Mouse (Mus musculus): Measurements from ENCODE around the gene Mecom. TPM values are rescaled to one million over a fixed set of nuclear protein-coding genes. Genes with fewer than 3 reads are reported as not detected.

Mecom gene
- total RNA-seq, 1 experiment: 2.3 TPM

DNA sequence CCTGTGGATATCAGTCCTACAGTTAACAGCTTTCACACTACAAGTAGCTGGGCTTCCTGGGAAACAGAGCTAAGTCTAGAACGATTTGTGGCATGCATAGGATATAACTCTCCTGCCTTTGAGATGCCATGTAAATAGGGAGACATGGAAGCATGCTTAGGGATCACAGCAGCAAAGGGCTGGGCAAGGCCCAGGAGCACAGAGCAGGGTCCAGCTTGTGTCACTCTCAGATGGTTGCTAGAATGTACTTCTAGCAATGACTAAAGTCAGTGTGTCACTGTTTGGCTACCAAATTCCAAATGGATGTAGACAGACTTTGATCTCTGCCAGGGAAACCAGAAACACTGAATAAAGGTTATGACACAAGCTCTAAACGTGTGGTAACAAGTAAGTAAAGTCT lies 358.5 kb downstream of the Mecom start:
- Histone ChIP-seq H3K4me3 (ENCODE audit: insufficient read depth in 1 of 2, low read depth in 1 of 2, low read length in 2 of 2, poor library complexity in 1 of 2, severe bottlenecking in 1 of 2) (no peak overlapping the region), H3K36me3 (ENCODE audit: control insufficient read depth, insufficient read depth, low read length, poor library complexity, severe bottlenecking) (no peaks in the 10 kb centered on the region), H3K4me1 (ENCODE audit: control insufficient read depth in 2 of 2, insufficient read depth in 2 of 2, low read length in 2 of 2, poor library complexity in 1 of 2) (no peaks in the 10 kb centered on the region), H3K9ac (ENCODE audit: insufficient read depth, low read depth, low read length, poor library complexity, severe bottlenecking) (no peak overlapping the region), H3K27ac (ENCODE audit: insufficient read depth, low read depth, low read length, poor library complexity, severe bottlenecking) (no peak overlapping the region), H3K9me3 (ENCODE audit: control insufficient read depth, insufficient read depth, low read depth, low read length) (no peaks in the 10 kb centered on the region)
- DNase-seq (ENCODE audit: low read depth, low spot score): no peak
- in situ Hi-C loops (cut with MboI; ENCODE audit: low sequenced_read_pairs in 2 of 2, unreplicated experiment in 2 of 2): no loop called here
- TF ChIP-seq CHD2 (IDR thresholded peaks at IDR 0.05; ENCODE audit: low read depth, low read length) (no peak), MAFK (IDR thresholded peaks at IDR 0.05; ENCODE audit: insufficient read depth, low read depth, low read length) (no peak), ZNF384 (IDR thresholded peaks at IDR 0.05; ENCODE audit: low read depth, low read length) (no peak), ZC3H11A (IDR thresholded peaks at IDR 0.05; ENCODE audit: borderline replicate concordance, low read depth, low read length) (no peak), HCFC1 (IDR thresholded peaks at IDR 0.05; ENCODE audit: borderline replicate concordance, insufficient read depth, low read length) (no peak)

DNA sequence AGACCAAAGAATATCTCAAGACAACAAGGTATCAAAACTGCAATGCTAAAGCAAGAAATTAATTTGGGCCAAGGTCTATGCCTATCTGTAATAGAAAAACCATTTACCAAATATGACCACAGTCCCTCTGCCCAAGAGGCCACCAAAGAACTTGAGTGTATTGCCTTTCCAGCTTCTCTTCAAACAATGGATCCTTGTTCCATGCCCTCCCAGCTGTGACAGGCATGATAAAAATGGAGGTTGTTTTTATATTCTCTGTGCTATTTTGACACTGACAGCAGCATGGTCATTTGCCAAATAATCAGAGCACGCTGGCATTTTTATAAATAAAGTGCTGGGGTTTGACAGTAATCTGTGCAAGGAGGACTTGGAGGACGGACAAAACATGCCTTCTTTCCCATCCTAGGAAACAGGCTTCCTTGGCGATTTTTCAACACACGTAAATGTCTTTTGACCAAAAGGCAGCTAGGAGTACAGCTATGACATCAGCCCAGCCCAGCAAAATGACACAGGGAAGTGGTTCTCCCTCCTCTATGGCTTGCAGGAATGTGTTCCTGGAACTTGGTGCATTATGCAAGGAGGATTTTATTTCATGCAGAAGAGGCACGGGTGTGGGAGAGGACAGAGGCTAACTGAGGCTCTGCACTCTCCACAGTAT lies 359.9 kb downstream of the Mecom start:
- TF ChIP-seq HCFC1 (IDR thresholded peaks at IDR 0.05; ENCODE audit: borderline replicate concordance, insufficient read depth, low read length) (no peak), ZC3H11A (IDR thresholded peaks at IDR 0.05; ENCODE audit: borderline replicate concordance, low read depth, low read length) (no peak), MAFK (IDR thresholded peaks at IDR 0.05; ENCODE audit: insufficient read depth, low read depth, low read length) (no peak), ZNF384 (IDR thresholded peaks at IDR 0.05; ENCODE audit: low read depth, low read length) (no peak), CHD2 (IDR thresholded peaks at IDR 0.05; ENCODE audit: low read depth, low read length) (no peak)
- DNase-seq (ENCODE audit: low read depth, low spot score): no peak
- Histone ChIP-seq H3K9ac (ENCODE audit: insufficient read depth, low read depth, low read length, poor library complexity, severe bottlenecking) (no peak overlapping the region), H3K4me3 (ENCODE audit: insufficient read depth in 1 of 2, low read depth in 1 of 2, low read length in 2 of 2, poor library complexity in 1 of 2, severe bottlenecking in 1 of 2) (no peak overlapping the region), H3K9me3 (ENCODE audit: control insufficient read depth, insufficient read depth, low read depth, low read length) (no peaks in the 10 kb centered on the region), H3K36me3 (ENCODE audit: control insufficient read depth, insufficient read depth, low read length, poor library complexity, severe bottlenecking) (no peaks in the 10 kb centered on the region), H3K4me1 (ENCODE audit: control insufficient read depth in 2 of 2, insufficient read depth in 2 of 2, low read length in 2 of 2, poor library complexity in 1 of 2) (no peaks in the 10 kb centered on the region), H3K27ac (ENCODE audit: insufficient read depth, low read depth, low read length, poor library complexity, severe bottlenecking) (no peak overlapping the region)
- in situ Hi-C loops (cut with MboI; ENCODE audit: low sequenced_read_pairs in 2 of 2, unreplicated experiment in 2 of 2): no loop called here

DNA sequence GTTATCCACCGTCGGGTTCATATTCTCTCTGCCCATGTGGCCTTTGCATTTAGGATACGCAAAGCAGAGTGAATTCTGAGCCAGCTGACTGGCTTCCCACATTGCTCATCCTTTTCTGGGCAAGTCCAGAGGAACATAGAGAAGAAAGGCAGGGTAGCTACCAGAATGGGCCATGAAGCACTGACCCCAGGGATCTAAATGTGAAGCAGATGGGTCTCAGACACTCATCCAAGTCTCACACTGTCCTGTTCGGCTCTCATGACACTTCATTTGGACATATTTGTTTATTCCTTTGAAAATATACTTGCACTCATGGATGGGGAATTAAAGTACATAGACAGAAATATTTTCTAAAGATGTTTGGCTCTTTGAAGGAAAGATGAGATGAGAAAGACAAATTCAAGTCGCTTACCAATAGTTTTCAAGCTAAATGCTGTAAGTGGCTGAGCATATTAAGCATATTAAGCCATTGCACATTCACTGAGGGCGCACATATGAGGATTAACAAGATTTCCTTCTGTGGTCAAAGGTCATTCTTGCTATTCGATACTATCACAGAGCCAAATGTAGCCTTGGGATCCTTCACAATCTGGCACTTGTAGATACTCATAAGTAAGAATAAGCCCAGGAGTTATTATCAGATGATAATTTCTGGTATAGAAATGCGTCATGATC lies 365.9 kb downstream of the Mecom start:
- DNase-seq (ENCODE audit: low read depth, low spot score): no peak
- no peaks in the 10 kb centered on the region for H3K9me3 ChIP-seq (ENCODE audit: control insufficient read depth, insufficient read depth, low read depth, low read length)
- no peak overlapping the region for H3K27ac ChIP-seq (ENCODE audit: insufficient read depth, low read depth, low read length, poor library complexity, severe bottlenecking)
- in situ Hi-C loops (cut with MboI; ENCODE audit: low sequenced_read_pairs in 2 of 2, unreplicated experiment in 2 of 2): no loop called here
- H3K4me3 ChIP-seq (ENCODE audit: insufficient read depth in 1 of 2, low read depth in 1 of 2, low read length in 2 of 2, poor library complexity in 1 of 2, severe bottlenecking in 1 of 2): no peak overlapping the region
- no peaks in the 10 kb centered on the region for H3K36me3 ChIP-seq (ENCODE audit: control insufficient read depth, insufficient read depth, low read length, poor library complexity, severe bottlenecking)
- no peaks in the 10 kb centered on the region for H3K4me1 ChIP-seq (ENCODE audit: control insufficient read depth in 2 of 2, insufficient read depth in 2 of 2, low read length in 2 of 2, poor library complexity in 1 of 2)
- no peak for TF ChIP-seq ZNF384 (IDR thresholded peaks at IDR 0.05; ENCODE audit: low read depth, low read length)
- no peak for TF ChIP-seq CHD2 (IDR thresholded peaks at IDR 0.05; ENCODE audit: low read depth, low read length)
- no peak for TF ChIP-seq HCFC1 (IDR thresholded peaks at IDR 0.05; ENCODE audit: borderline replicate concordance, insufficient read depth, low read length)
- TF ChIP-seq ZC3H11A (IDR thresholded peaks at IDR 0.05; ENCODE audit: borderline replicate concordance, low read depth, low read length): no peak
- TF ChIP-seq MAFK (IDR thresholded peaks at IDR 0.05; ENCODE audit: insufficient read depth, low read depth, low read length): no peak
- H3K9ac ChIP-seq (ENCODE audit: insufficient read depth, low read depth, low read length, poor library complexity, severe bottlenecking): no peak overlapping the region

DNA sequence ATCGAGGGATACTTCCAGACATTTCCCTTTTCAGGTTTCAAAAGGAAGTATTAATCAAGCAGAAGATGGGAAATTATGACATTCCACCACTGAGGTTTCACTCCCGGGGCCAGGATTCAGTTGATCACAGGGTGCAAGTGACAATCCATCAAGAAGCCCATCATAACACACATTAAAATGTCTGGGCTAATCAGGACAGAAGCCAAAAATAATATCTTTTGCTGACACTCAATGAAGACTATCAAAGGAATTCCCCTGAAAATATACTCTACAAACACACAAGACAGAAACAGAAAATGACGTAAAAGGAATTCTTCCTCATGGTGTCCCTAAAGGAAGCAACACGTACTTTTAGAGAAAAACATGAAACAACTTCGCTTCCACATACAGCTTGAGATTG lies 371.2 kb downstream of the Mecom start:
- Histone ChIP-seq H3K9ac (ENCODE audit: insufficient read depth, low read depth, low read length, poor library complexity, severe bottlenecking) (no peak overlapping the region), H3K9me3 (ENCODE audit: control insufficient read depth, insufficient read depth, low read depth, low read length) (no peaks in the 10 kb centered on the region), H3K4me3 (ENCODE audit: insufficient read depth in 1 of 2, low read depth in 1 of 2, low read length in 2 of 2, poor library complexity in 1 of 2, severe bottlenecking in 1 of 2) (no peak overlapping the region), H3K27ac (ENCODE audit: insufficient read depth, low read depth, low read length, poor library complexity, severe bottlenecking) (no peak overlapping the region), H3K4me1 (ENCODE audit: control insufficient read depth in 2 of 2, insufficient read depth in 2 of 2, low read length in 2 of 2, poor library complexity in 1 of 2) (no peaks in the 10 kb centered on the region), H3K36me3 (ENCODE audit: control insufficient read depth, insufficient read depth, low read length, poor library complexity, severe bottlenecking) (no peaks in the 10 kb centered on the region)
- in situ Hi-C loops (cut with MboI; ENCODE audit: low sequenced_read_pairs in 2 of 2, unreplicated experiment in 2 of 2): no loop called here
- no peak for DNase-seq (ENCODE audit: low read depth, low spot score)
- TF ChIP-seq CHD2 (IDR thresholded peaks at IDR 0.05; ENCODE audit: low read depth, low read length): no peak
- TF ChIP-seq MAFK (IDR thresholded peaks at IDR 0.05; ENCODE audit: insufficient read depth, low read depth, low read length): no peak
- TF ChIP-seq ZNF384 (IDR thresholded peaks at IDR 0.05; ENCODE audit: low read depth, low read length): no peak
- no peak for TF ChIP-seq ZC3H11A (IDR thresholded peaks at IDR 0.05; ENCODE audit: borderline replicate concordance, low read depth, low read length)
- no peak for TF ChIP-seq HCFC1 (IDR thresholded peaks at IDR 0.05; ENCODE audit: borderline replicate concordance, insufficient read depth, low read length)
